ENCODE assay signal across 10 mouse cellular contexts in the genomic region with DNA sequence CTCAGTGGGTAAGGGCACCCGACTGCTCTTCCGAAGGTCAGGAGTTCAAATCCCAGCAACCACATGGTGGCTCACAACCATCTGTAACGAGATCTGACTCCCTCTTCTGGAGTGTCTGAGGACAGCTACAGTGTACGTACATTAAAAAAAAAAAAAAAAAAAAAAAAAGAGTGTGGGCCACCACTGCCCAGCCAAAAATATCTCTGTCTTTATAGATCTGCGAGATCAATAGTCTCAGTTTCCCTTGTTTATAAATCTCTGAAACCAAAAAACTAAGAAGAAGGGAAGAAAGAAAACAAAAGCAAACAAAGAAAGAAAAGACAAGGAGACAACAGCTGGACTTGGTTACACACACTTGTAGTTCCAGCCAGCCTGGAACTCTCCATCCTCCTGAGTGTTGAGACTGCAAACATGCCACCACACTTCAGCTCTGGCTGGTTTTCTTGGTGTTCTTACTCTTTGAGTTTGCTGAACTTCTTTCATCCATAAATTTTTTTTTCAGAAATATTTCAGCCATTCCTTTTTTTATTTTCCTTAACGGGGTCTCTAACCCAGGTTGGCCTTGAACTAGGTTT. TPM values are rescaled to one million over a fixed set of nuclear protein-coding genes. Genes with fewer than 3 reads are reported as not detected.
DNase-seq lines count a peak whose midpoint lies in the region; ATAC-seq and TF ChIP-seq lines count a peak whose summit lies in the region.
"Had no signal": no experiment of that assay in that cellular context is flagged by ENCODE, and none has a peak within 500 bp of the region (broad histone marks: within the 10 kb centered on the region; RNA-seq: fewer than 3 reads in every experiment).

No protein-coding gene starts in this region.

- no peak for DNase-seq in forebrain, embryonic 11.5 days (ENCODE audit: low spot score)
- no peak for DNase-seq in layer of hippocampus, adult 2 months (ENCODE audit: low spot score in 2 of 2)
- no peak for DNase-seq in layer of hippocampus, adult 8-10 months (ENCODE audit: low spot score in 2 of 2)
- DNase-seq in lung, postnatal 0 days (ENCODE audit: low spot score): peak; percentile 61
- DNase-seq in cerebellum, postnatal 25 days: no peak

- H3K9me3 ChIP-seq in forebrain, embryonic 13.5 days (replicated peaks): no peaks in the 10 kb centered on the region
- H3K9me3 ChIP-seq in forebrain, embryonic 11.5 days (ENCODE audit: control insufficient read depth, low read length): no peaks in the 10 kb centered on the region
- no peaks in the 10 kb centered on the region for H3K9me3 ChIP-seq in forebrain, embryonic 15.5 days
- no peaks in the 10 kb centered on the region for H3K9me3 ChIP-seq in lung, postnatal 0 days (ENCODE audit: low read length)

- no peaks in the 10 kb centered on the region for H3K27me3 ChIP-seq in forebrain, embryonic 13.5 days
- no peaks in the 10 kb centered on the region for H3K27me3 ChIP-seq in forebrain, embryonic 11.5 days (ENCODE audit: control insufficient read depth, insufficient read depth, low read length)
- H3K27me3 ChIP-seq in forebrain, embryonic 15.5 days: no peaks in the 10 kb centered on the region
- H3K27me3 ChIP-seq in lung, postnatal 0 days (replicated peaks; ENCODE audit: insufficient read depth, low read length): no peaks in the 10 kb centered on the region
- H3K27me3 ChIP-seq: Patski had no signal

- no peak for ATAC-seq in forebrain, embryonic 13.5 days
- no peak for ATAC-seq in forebrain, embryonic 11.5 days (replicated peaks; ENCODE audit: low FRiP score)
- no peak for ATAC-seq in forebrain, embryonic 15.5 days (replicated peaks)
- no peak for ATAC-seq in lung, postnatal 0 days
- ATAC-seq in cerebellum, adult (ENCODE audit: insufficient number of reproducible peaks, low FRiP score, low TSS enrichment): no peak

- no peak overlapping the region for H3K4me3 ChIP-seq in forebrain, embryonic 13.5 days
- no peak overlapping the region for H3K4me3 ChIP-seq in forebrain, embryonic 11.5 days (ENCODE audit: low read depth, low read length)
- no peak overlapping the region for H3K4me3 ChIP-seq in layer of hippocampus, adult 2 months
- H3K4me3 ChIP-seq in forebrain, embryonic 15.5 days: no peak overlapping the region
- no peak overlapping the region for H3K4me3 ChIP-seq in lung, postnatal 0 days (ENCODE audit: low read depth, low read length)

- H3K9ac ChIP-seq in forebrain, embryonic 13.5 days: no peak overlapping the region
- H3K9ac ChIP-seq in forebrain, embryonic 11.5 days (ENCODE audit: low read length): no peak overlapping the region; the same call in 1 of the 2 replicates
- H3K9ac ChIP-seq in forebrain, embryonic 15.5 days (replicated peaks): no peak overlapping the region
- H3K9ac ChIP-seq in lung, postnatal 0 days (replicated peaks; ENCODE audit: low read depth): no peak overlapping the region

- 0 out of 2 replicates have a peak, but pooled peaks cover 4% of the 10 kb centered on the region for H3K36me3 ChIP-seq in forebrain, embryonic 13.5 days (ENCODE audit: poor library complexity, severe bottlenecking)
- H3K36me3 ChIP-seq in forebrain, embryonic 11.5 days (ENCODE audit: control insufficient read depth, insufficient read depth, low read length): no peaks in the 10 kb centered on the region
- no peaks in the 10 kb centered on the region for H3K36me3 ChIP-seq in forebrain, embryonic 15.5 days
- no peaks in the 10 kb centered on the region for H3K36me3 ChIP-seq in lung, postnatal 0 days (ENCODE audit: insufficient read depth, low read length)

- WGBS in forebrain, embryonic 13.5 days: 74% methylated on average over 6 of the region's 6 CpGs
- WGBS in forebrain, embryonic 11.5 days: 75% methylated on average over 6 of the region's 6 CpGs
- 70% methylated on average over 6 of the region's 6 CpGs for WGBS in forebrain, embryonic 15.5 days
- WGBS in lung, postnatal 0 days: 52% methylated on average over 6 of the region's 6 CpGs

- peak overlapping the region; percentile 21; the same call in 1 of the 2 replicates for H3K27ac ChIP-seq in forebrain, embryonic 13.5 days
- no peak overlapping the region for H3K27ac ChIP-seq in forebrain, embryonic 11.5 days (ENCODE audit: low read depth, low read length)
- peak overlapping the region; percentile 74 for H3K27ac ChIP-seq in layer of hippocampus, adult 2 months
- peak overlapping the region; percentile 25; the same call in 1 of the 2 replicates for H3K27ac ChIP-seq in forebrain, embryonic 15.5 days (replicated peaks)
- peak overlapping the region; percentile 78 for H3K27ac ChIP-seq in lung, postnatal 0 days (ENCODE audit: low read length)

- H3K4me1 ChIP-seq in forebrain, embryonic 13.5 days: peaks cover 16% of the 10 kb centered on the region
- H3K4me1 ChIP-seq in forebrain, embryonic 11.5 days (replicated peaks; ENCODE audit: control insufficient read depth, insufficient read depth, low read length): peaks cover 11% of the 10 kb centered on the region; the same call in 1 of the 2 replicates
- peaks cover 25% of the 10 kb centered on the region for H3K4me1 ChIP-seq in forebrain, embryonic 15.5 days
- H3K4me1 ChIP-seq in lung, postnatal 0 days (ENCODE audit: insufficient read depth, low read depth, low read length): peaks cover 9% of the 10 kb centered on the region

- no peak; the same call in 1 of the 2 replicates for TF ChIP-seq EP300 in lung, postnatal 0 days (IDR thresholded peaks at IDR 0.05)

- H3K4me2 ChIP-seq in forebrain, embryonic 13.5 days: no peak overlapping the region
- no peak overlapping the region for H3K4me2 ChIP-seq in forebrain, embryonic 11.5 days (ENCODE audit: low read depth, low read length, severe bottlenecking)
- no peak overlapping the region for H3K4me2 ChIP-seq in forebrain, embryonic 15.5 days (replicated peaks)
- peak overlapping the region; percentile 9 for H3K4me2 ChIP-seq in lung, postnatal 0 days (replicated peaks; ENCODE audit: low read depth, low read length)
- H3K4me2 ChIP-seq: midbrain, embryonic 11.5 days had no signal

- TF ChIP-seq CTCF in layer of hippocampus, adult 2 months (conservative IDR thresholded peaks at IDR 0.05): no peak
- no peak for TF ChIP-seq CTCF in lung, postnatal 0 days (IDR thresholded peaks at IDR 0.05)

RNA-seq across cellular contexts. Expression of a gene that starts 3.2 kb away (rescaled TPM):
- polyA plus RNA-seq in forebrain, embryonic 13.5 days (2015; fragmentation: Nextera tagmentation; extraction: Ambion mirVana): 58.6 and 67.7 TPM in 2 replicates
- 71.7 and 80.3 TPM in 2 replicates for polyA plus RNA-seq in forebrain, embryonic 11.5 days (2014; fragmentation: Nextera tagmentation; extraction: Ambion mirVana)
- 10 to 100 TPM; 45.6 to 46.2 TPM for total RNA-seq in layer of hippocampus, adult 2 months (2021)
- total RNA-seq in layer of hippocampus, adult 8-10 months (2022): 10 to 100 TPM; 48.3 to 53.3 (median 49.9) TPM
- polyA plus RNA-seq in forebrain, embryonic 15.5 days (2015; fragmentation: Nextera tagmentation; extraction: Ambion mirVana): 50.0 and 50.1 TPM in 2 replicates
- polyA plus RNA-seq in lung, postnatal 0 days (2015; fragmentation: Nextera tagmentation; extraction: Ambion mirVana): 40.5 and 43.1 TPM in 2 replicates

RNA-seq across cellular contexts. Expression of a gene that starts 15.3 kb away (rescaled TPM):
- 261 and 280 TPM in 2 replicates for polyA plus RNA-seq in forebrain, embryonic 13.5 days (2015; fragmentation: Nextera tagmentation; extraction: Ambion mirVana)
- polyA plus RNA-seq in forebrain, embryonic 11.5 days (2014; fragmentation: Nextera tagmentation; extraction: Ambion mirVana): 271 and 304 TPM in 2 replicates
- 100 to 1,000 TPM; 150 to 153 TPM for total RNA-seq in layer of hippocampus, adult 2 months (2021)
- total RNA-seq in layer of hippocampus, adult 8-10 months (2022): 100 to 1,000 TPM; 141 to 151 (median 144) TPM
- 276 and 287 TPM in 2 replicates for polyA plus RNA-seq in forebrain, embryonic 15.5 days (2015; fragmentation: Nextera tagmentation; extraction: Ambion mirVana)
- 121 and 131 TPM in 2 replicates for polyA plus RNA-seq in lung, postnatal 0 days (2015; fragmentation: Nextera tagmentation; extraction: Ambion mirVana)

RNA-seq across cellular contexts. Expression of a gene that starts 15.4 kb away (rescaled TPM):
- 58.4 and 63.1 TPM in 2 replicates for polyA plus RNA-seq in forebrain, embryonic 13.5 days (2015; fragmentation: Nextera tagmentation; extraction: Ambion mirVana)
- 45.4 and 48.3 TPM in 2 replicates for polyA plus RNA-seq in forebrain, embryonic 11.5 days (2014; fragmentation: Nextera tagmentation; extraction: Ambion mirVana)
- 10 to 100 TPM; 67.7 to 69.7 TPM for total RNA-seq in layer of hippocampus, adult 2 months (2021)
- 10 to 100 TPM; 55.7 to 63.5 (median 61.8) TPM for total RNA-seq in layer of hippocampus, adult 8-10 months (2022)
- polyA plus RNA-seq in forebrain, embryonic 15.5 days (2015; fragmentation: Nextera tagmentation; extraction: Ambion mirVana): 88.5 and 94.5 TPM in 2 replicates
- 22.5 and 26.4 TPM in 2 replicates for polyA plus RNA-seq in lung, postnatal 0 days (2015; fragmentation: Nextera tagmentation; extraction: Ambion mirVana)

RNA-seq across cellular contexts. Expression of a gene that starts 24.9 kb away (rescaled TPM):
- 61.4 and 79.4 TPM in 2 replicates for polyA plus RNA-seq in forebrain, embryonic 13.5 days (2015; fragmentation: Nextera tagmentation; extraction: Ambion mirVana)
- 139 and 140 TPM in 2 replicates for polyA plus RNA-seq in forebrain, embryonic 11.5 days (2014; fragmentation: Nextera tagmentation; extraction: Ambion mirVana)
- 100 to 1,000 TPM; 184 to 185 TPM for total RNA-seq in layer of hippocampus, adult 2 months (2021)
- total RNA-seq in layer of hippocampus, adult 8-10 months (2022): 100 to 1,000 TPM; 187 to 227 (median 208) TPM
- polyA plus RNA-seq in forebrain, embryonic 15.5 days (2015; fragmentation: Nextera tagmentation; extraction: Ambion mirVana): 78.3 and 80.6 TPM in 2 replicates
- 54.7 and 63.8 TPM in 2 replicates for polyA plus RNA-seq in lung, postnatal 0 days (2015; fragmentation: Nextera tagmentation; extraction: Ambion mirVana)

RNA-seq across cellular contexts. Expression of a gene that starts 36.8 kb away (rescaled TPM):
- 2.7 and 4.0 TPM in 2 replicates for polyA plus RNA-seq in forebrain, embryonic 13.5 days (2015; fragmentation: Nextera tagmentation; extraction: Ambion mirVana)
- 7.6 and 8.3 TPM in 2 replicates for polyA plus RNA-seq in forebrain, embryonic 11.5 days (2014; fragmentation: Nextera tagmentation; extraction: Ambion mirVana)
- total RNA-seq in layer of hippocampus, adult 2 months (2021): 10 to 100 TPM; 20.8 to 24.1 TPM
- 10 to 100 TPM; 16.7 to 32.0 (median 24.2) TPM for total RNA-seq in layer of hippocampus, adult 8-10 months (2022)
- polyA plus RNA-seq in forebrain, embryonic 15.5 days (2015; fragmentation: Nextera tagmentation; extraction: Ambion mirVana): 1.8 and 2.4 TPM in 2 replicates
- 2.0 and 3.7 TPM in 2 replicates for polyA plus RNA-seq in lung, postnatal 0 days (2015; fragmentation: Nextera tagmentation; extraction: Ambion mirVana)
